Mouse (Mus musculus): ENCODE results near the gene Paqr3.

- TF ChIP-seq ZC3H11A (IDR thresholded peaks at IDR 0.05; ENCODE audit: low read depth, low read length) (peak; percentile 44), CTCF (conservative IDR thresholded peaks at IDR 0.05 in 1 of 2, IDR thresholded peaks at IDR 0.05 in 1 of 2; ENCODE audit: low read depth in 2 of 2, low read length in 2 of 2) (peak; percentile 69 to 88), POLR2A (IDR thresholded peaks at IDR 0.05; ENCODE audit: low read depth, low read length) (no peak), EP300 (IDR thresholded peaks at IDR 0.05; ENCODE audit: low read length) (no peak), MAFK (IDR thresholded peaks at IDR 0.05; ENCODE audit: insufficient replicate concordance, low read length) (no peak), HCFC1 (IDR thresholded peaks at IDR 0.05; ENCODE audit: low read depth, low read length) (no peak)
These were observed 17.1 kb upstream of the Paqr3 start for GRCm38 (mm10) chr5:97128242-97129226.

Measured in CH12.LX (cell line).